Mouse (Mus musculus) layer of hippocampus, adult 9-11 months (tissue): ENCODE measurements around the gene Ppp1r18.
A peak's percentile ranks its signal among the peaks of the same experiment; 100 is the strongest.

Source experiments
- DNase-seq: peaks from one replicate; pipeline ENCODE4 v3.0.0; 2022

The Ppp1r18 gene

GRCm38 (mm10) chr17:35865481-35866280 lies at the start of gene Ppp1r18:
Ppp1r18 (plus strand) TSS chr17:35865593.
- peak; percentile 21 for DNase-seq

- no peak for DNase-seq
Measured at GRCm38 (mm10) chr17:35815836-35816235, 49.6 kb upstream of the Ppp1r18 start.

GRCm38 (mm10) chr17:35816686-35817085 lies 48.7 kb upstream of the Ppp1r18 start:
- no peak for DNase-seq

GRCm38 (mm10) chr17:35817226-35817625 lies 48.2 kb upstream of the Ppp1r18 start:
- DNase-seq, result no peak

- DNase-seq, result no peak
Measured at GRCm38 (mm10) chr17:35820111-35820510, 45.3 kb upstream of the Ppp1r18 start.

- DNase-seq, result peak; percentile 66
Measured at GRCm38 (mm10) chr17:35821439-35822430, 43.7 kb upstream of the Ppp1r18 start, which contains the start of gene Ier3. Ier3 (plus strand) TSS chr17:35821684.

- DNase-seq, result no peak
Measured at GRCm38 (mm10) chr17:35822564-35822963, 42.8 kb upstream of the Ppp1r18 start.

- DNase-seq, result peak; percentile 87
Measured at GRCm38 (mm10) chr17:35822964-35823937, 42.1 kb upstream of the Ppp1r18 start, which contains the start of gene Flot1. Flot1 (plus strand) TSS chr17:35823230.

- no peak for DNase-seq
Measured at GRCm38 (mm10) chr17:35824402-35824801, 41.0 kb upstream of the Ppp1r18 start.

GRCm38 (mm10) chr17:35825109-35825850 lies 40.1 kb upstream of the Ppp1r18 start:
- no peak for DNase-seq

GRCm38 (mm10) chr17:35829737-35830136 lies 35.7 kb upstream of the Ppp1r18 start:
- DNase-seq, result peak; percentile 74

GRCm38 (mm10) chr17:35832400-35833238 lies 32.8 kb upstream of the Ppp1r18 start:
- no peak for DNase-seq

GRCm38 (mm10) chr17:35833239-35833751 lies 32.1 kb upstream of the Ppp1r18 start:
- no peak for DNase-seq

GRCm38 (mm10) chr17:35833894-35834293 lies 31.5 kb upstream of the Ppp1r18 start:
- DNase-seq, result no peak

GRCm38 (mm10) chr17:35834696-35835422 lies 30.5 kb upstream of the Ppp1r18 start:
- no peak for DNase-seq

- DNase-seq, result no peak
Measured at GRCm38 (mm10) chr17:35835424-35836140, 29.8 kb upstream of the Ppp1r18 start.

- DNase-seq, result peak; percentile 88
Measured at GRCm38 (mm10) chr17:35836178-35836965, 29.0 kb upstream of the Ppp1r18 start.

GRCm38 (mm10) chr17:35836991-35837422 lies 28.4 kb upstream of the Ppp1r18 start:
- peak; percentile 83 for DNase-seq
